Mouse (Mus musculus): ENCODE measurements at regions not wholly inside any gene's neighbourhood (a gene's known extent, or its start where the extent isn't known, plus 50 kb on each side); places are given as distances from the start of the nearest gene placed in this dataset.
A peak's percentile ranks its signal among the peaks of the same experiment; 100 is the strongest.
"Not testable (repeated sequence)": the region's sequence is repeated elsewhere in the genome, so short reads cannot be mapped to it uniquely, and the experiment has no call there.

GRCm38 (mm10) chr12:74825664-74826063 is 351.5 kb downstream of the Kcnh5 start:
- Histone ChIP-seq H3K36me3 (ENCODE audit: control insufficient read depth, insufficient read depth, low read length) (no peaks in the 10 kb centered on the region), H3K4me1 (ENCODE audit: control insufficient read depth, insufficient read depth, low read length) (no peaks in the 10 kb centered on the region), H3K27ac (ENCODE audit: low read depth, low read length) (no peak overlapping the region), H3K4me2 (no peak overlapping the region), H3K9me3 (ENCODE audit: control insufficient read depth, low read length) (no peaks in the 10 kb centered on the region), H3K9ac (ENCODE audit: low read length) (no peak overlapping the region), H3K27me3 (ENCODE audit: control insufficient read depth, insufficient read depth, low read length) (no peaks in the 10 kb centered on the region), H3K4me3 (ENCODE audit: low read depth, low read length) (no peak overlapping the region)
- 24% methylated on average over 3 of the region's 3 CpGs for WGBS
- no peak for DNase-seq (ENCODE audit: low spot score, missing footprints)
- ATAC-seq (ENCODE audit: low FRiP score): no peak

DNA sequence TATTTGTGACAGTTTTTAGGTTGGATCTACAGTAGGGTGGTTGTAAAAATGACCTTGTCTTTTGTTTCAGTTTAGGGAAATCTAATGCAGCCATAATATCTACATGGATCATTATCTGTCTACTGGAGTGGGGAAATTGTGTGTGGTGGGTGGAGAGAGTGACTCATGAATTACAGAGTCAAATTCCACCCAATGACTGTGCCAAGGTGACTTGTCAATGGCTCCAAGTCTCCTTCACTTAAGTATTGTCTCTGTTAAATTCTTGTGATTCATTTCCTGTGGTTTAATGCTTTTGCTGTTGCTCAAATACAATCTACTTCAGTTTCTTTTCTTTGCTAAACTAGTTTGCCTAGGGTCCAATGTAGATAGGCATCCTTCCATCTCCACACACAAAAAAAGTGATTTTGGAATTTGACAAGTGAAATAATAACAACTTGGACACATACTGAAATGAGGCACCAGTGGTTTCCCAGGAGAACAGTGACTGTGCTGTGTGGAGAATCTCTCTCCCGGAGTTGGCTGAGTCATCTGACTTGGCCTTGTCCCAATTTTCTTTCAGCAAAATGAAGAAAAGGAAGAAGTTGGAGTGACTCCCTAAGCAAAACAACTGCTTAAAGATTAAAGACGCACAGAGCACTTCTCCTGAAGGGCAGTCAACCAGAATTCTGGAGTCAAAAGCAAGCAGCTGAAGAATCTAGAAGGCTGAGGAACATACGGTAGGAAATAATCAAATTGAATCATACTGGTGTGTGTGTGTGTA is 352.2 kb downstream of the Kcnh5 start:
- Histone ChIP-seq H3K36me3 (ENCODE audit: control insufficient read depth, insufficient read depth, low read length) (no peaks in the 10 kb centered on the region), H3K9me3 (ENCODE audit: control insufficient read depth, low read length) (no peaks in the 10 kb centered on the region), H3K27me3 (ENCODE audit: control insufficient read depth, insufficient read depth, low read length) (no peaks in the 10 kb centered on the region), H3K4me3 (ENCODE audit: low read depth, low read length) (no peak overlapping the region), H3K4me2 (no peak overlapping the region), H3K27ac (ENCODE audit: low read depth, low read length) (no peak overlapping the region), H3K9ac (ENCODE audit: low read length) (no peak overlapping the region), H3K4me1 (ENCODE audit: control insufficient read depth, insufficient read depth, low read length) (no peaks in the 10 kb centered on the region)
- DNase-seq (ENCODE audit: low spot score, missing footprints): no peak
- no peak for ATAC-seq (ENCODE audit: low FRiP score)
- 70% methylated on average over 3 of the region's 3 CpGs for WGBS

GRCm38 (mm10) chr12:74816181-74816580 is 361.0 kb downstream of the Kcnh5 start:
- not testable (repeated sequence) for H3K9me3 ChIP-seq (ENCODE audit: control insufficient read depth, low read length); DNase-seq (ENCODE audit: low spot score, missing footprints); H3K4me2 ChIP-seq; H3K4me3 ChIP-seq (ENCODE audit: low read depth, low read length); H3K9ac ChIP-seq (ENCODE audit: low read length); H3K36me3 ChIP-seq (ENCODE audit: control insufficient read depth, insufficient read depth, low read length); ATAC-seq (ENCODE audit: low FRiP score); H3K27me3 ChIP-seq (ENCODE audit: control insufficient read depth, insufficient read depth, low read length); H3K4me1 ChIP-seq (ENCODE audit: control insufficient read depth, insufficient read depth, low read length); H3K27ac ChIP-seq (ENCODE audit: low read depth, low read length)
- 85% methylated on average over 3 of the region's 3 CpGs for WGBS

DNA sequence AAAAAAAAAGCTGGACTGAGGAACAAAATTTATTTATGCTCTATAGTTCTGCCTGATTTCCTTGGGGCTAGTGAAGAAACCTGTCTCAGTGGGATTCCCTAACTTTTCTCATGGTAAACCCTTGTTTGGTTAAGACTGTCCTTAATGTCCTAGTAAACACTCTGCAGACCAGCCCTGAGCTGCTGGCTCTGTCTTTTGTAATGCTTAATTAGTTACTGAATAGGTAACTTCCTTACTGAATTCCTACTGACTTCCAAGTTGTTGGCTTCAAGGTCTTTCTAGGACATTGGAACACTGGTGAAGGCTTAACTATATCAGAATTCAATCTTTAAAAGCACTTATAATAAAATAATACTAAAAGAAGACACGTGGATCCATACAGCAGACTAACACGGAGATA is 368.6 kb downstream of the Kcnh5 start:
- H3K4me2 ChIP-seq; H3K4me1 ChIP-seq (ENCODE audit: control insufficient read depth, insufficient read depth, low read length); H3K9me3 ChIP-seq (ENCODE audit: control insufficient read depth, low read length); DNase-seq (ENCODE audit: low spot score, missing footprints); H3K9ac ChIP-seq (ENCODE audit: low read length); H3K27me3 ChIP-seq (ENCODE audit: control insufficient read depth, insufficient read depth, low read length); H3K36me3 ChIP-seq (ENCODE audit: control insufficient read depth, insufficient read depth, low read length); H3K4me3 ChIP-seq (ENCODE audit: low read depth, low read length); ATAC-seq (ENCODE audit: low FRiP score); H3K27ac ChIP-seq (ENCODE audit: low read depth, low read length): not testable (repeated sequence)
- 81% methylated on average over 2 of the region's 2 CpGs for WGBS

GRCm38 (mm10) chr12:74807926-74808325 is 369.2 kb downstream of the Kcnh5 start:
- not testable (repeated sequence) for H3K36me3 ChIP-seq (ENCODE audit: control insufficient read depth, insufficient read depth, low read length); ATAC-seq (ENCODE audit: low FRiP score); H3K9ac ChIP-seq (ENCODE audit: low read length); H3K4me2 ChIP-seq; H3K27ac ChIP-seq (ENCODE audit: low read depth, low read length); H3K4me1 ChIP-seq (ENCODE audit: control insufficient read depth, insufficient read depth, low read length); DNase-seq (ENCODE audit: low spot score, missing footprints); H3K4me3 ChIP-seq (ENCODE audit: low read depth, low read length); H3K27me3 ChIP-seq (ENCODE audit: control insufficient read depth, insufficient read depth, low read length); H3K9me3 ChIP-seq (ENCODE audit: control insufficient read depth, low read length)
- WGBS: 96% methylated on average over 15 of the region's 15 CpGs

- Histone ChIP-seq H3K36me3 (ENCODE audit: control insufficient read depth, insufficient read depth, low read length) (no peaks in the 10 kb centered on the region), H3K4me2 (no peak overlapping the region), H3K9ac (ENCODE audit: low read length) (no peak overlapping the region), H3K4me1 (ENCODE audit: control insufficient read depth, insufficient read depth, low read length) (no peaks in the 10 kb centered on the region), H3K4me3 (ENCODE audit: low read depth, low read length) (no peak overlapping the region), H3K27me3 (ENCODE audit: control insufficient read depth, insufficient read depth, low read length) (no peaks in the 10 kb centered on the region), H3K27ac (ENCODE audit: low read depth, low read length) (no peak overlapping the region), H3K9me3 (ENCODE audit: control insufficient read depth, low read length) (no peaks in the 10 kb centered on the region)
- WGBS: 64% methylated on average over 13 of the region's 13 CpGs
- peak; percentile 88 for DNase-seq (ENCODE audit: low spot score, missing footprints)
- ATAC-seq (ENCODE audit: low FRiP score): peak; percentile 73
Observed at GRCm38 (mm10) chr12:74803740-74804512, 373.2 kb downstream of the Kcnh5 start.

DNA sequence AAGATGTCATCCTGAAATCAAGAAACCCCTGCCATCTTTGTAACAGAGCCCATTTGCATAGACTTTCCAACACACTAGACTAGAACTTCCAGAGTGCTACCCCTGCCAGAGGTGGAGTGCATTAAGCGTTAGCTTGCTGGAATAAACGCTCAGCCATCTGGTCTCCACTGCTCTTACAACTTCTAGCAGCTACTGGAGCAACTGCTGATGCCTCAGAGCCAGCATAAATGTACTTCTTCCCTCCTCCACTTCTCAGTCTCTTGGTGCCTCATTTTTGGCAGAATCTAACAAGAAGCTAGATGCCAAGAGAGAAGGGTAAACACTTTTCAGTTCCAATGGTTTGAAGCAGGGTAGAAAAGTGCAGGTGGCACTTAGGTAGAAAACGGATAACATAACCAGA is 385.1 kb downstream of the Kcnh5 start:
- Histone ChIP-seq H3K4me2 (no peak overlapping the region), H3K36me3 (ENCODE audit: control insufficient read depth, insufficient read depth, low read length) (no peaks in the 10 kb centered on the region), H3K4me3 (ENCODE audit: low read depth, low read length) (no peak overlapping the region), H3K9me3 (ENCODE audit: control insufficient read depth, low read length) (no peaks in the 10 kb centered on the region), H3K9ac (ENCODE audit: low read length) (no peak overlapping the region), H3K27ac (ENCODE audit: low read depth, low read length) (no peak overlapping the region), H3K27me3 (ENCODE audit: control insufficient read depth, insufficient read depth, low read length) (no peaks in the 10 kb centered on the region), H3K4me1 (ENCODE audit: control insufficient read depth, insufficient read depth, low read length) (no peaks in the 10 kb centered on the region)
- no peak for DNase-seq (ENCODE audit: low spot score, missing footprints)
- 85% methylated on average over 3 of the region's 3 CpGs for WGBS
- no peak for ATAC-seq (ENCODE audit: low FRiP score)

- DNase-seq (ENCODE audit: low spot score, missing footprints) (no peak), ATAC-seq (ENCODE audit: low FRiP score) (no peak)
- Histone ChIP-seq H3K36me3 (ENCODE audit: control insufficient read depth, insufficient read depth, low read length) (no peaks in the 10 kb centered on the region), H3K4me3 (ENCODE audit: low read depth, low read length) (no peak overlapping the region), H3K27ac (ENCODE audit: low read depth, low read length) (no peak overlapping the region), H3K9ac (ENCODE audit: low read length) (no peak overlapping the region), H3K27me3 (ENCODE audit: control insufficient read depth, insufficient read depth, low read length) (no peaks in the 10 kb centered on the region), H3K4me1 (ENCODE audit: control insufficient read depth, insufficient read depth, low read length) (no peaks in the 10 kb centered on the region), H3K4me2 (no peak overlapping the region), H3K9me3 (ENCODE audit: control insufficient read depth, low read length) (no peaks in the 10 kb centered on the region)
- 97% methylated on average over 1 of the region's 1 CpGs for WGBS
Observed at GRCm38 (mm10) chr12:74762284-74762683, 414.8 kb downstream of the Kcnh5 start.

DNA sequence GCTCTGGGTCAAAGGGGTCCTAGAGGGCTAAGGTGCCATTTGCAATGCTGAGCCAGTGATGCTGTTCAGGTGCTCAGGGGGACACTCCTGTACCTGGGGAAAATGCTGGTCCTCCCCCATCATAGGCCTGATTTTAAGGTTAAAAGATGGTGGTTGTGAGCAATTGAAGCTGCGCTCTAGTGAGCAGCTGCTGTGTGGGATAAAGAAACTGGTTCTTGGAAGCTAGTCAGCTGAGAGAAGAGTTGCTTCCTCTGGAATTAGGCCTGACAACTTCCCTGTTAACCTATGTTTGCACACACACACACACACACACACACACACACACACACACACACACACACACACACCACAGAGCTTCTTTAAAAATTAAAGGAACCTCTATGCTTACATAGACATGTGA is 428.9 kb upstream of the Gm11042 start:
- Histone ChIP-seq H3K36me3 (ENCODE audit: control insufficient read depth, insufficient read depth, low read length) (no peaks in the 10 kb centered on the region), H3K4me3 (ENCODE audit: low read depth, low read length) (no peak overlapping the region), H3K9me3 (ENCODE audit: control insufficient read depth, low read length) (no peaks in the 10 kb centered on the region), H3K27me3 (ENCODE audit: control insufficient read depth, insufficient read depth, low read length) (no peaks in the 10 kb centered on the region), H3K4me2 (no peak overlapping the region), H3K27ac (ENCODE audit: low read depth, low read length) (no peak overlapping the region), H3K9ac (ENCODE audit: low read length) (no peak overlapping the region), H3K4me1 (ENCODE audit: control insufficient read depth, insufficient read depth, low read length) (no peaks in the 10 kb centered on the region)
- 90% methylated on average over 1 of the region's 1 CpGs for whole genome bisulfite sequencing
- ATAC-seq (ENCODE audit: low FRiP score) (no peak), DNase-seq (ENCODE audit: low spot score, missing footprints) (no peak)
